Mouse (Mus musculus) forebrain, embryonic 12.5 days (tissue): ENCODE measurements around the gene Hsdl2. TPM values are rescaled to one million over a fixed set of nuclear protein-coding genes. Genes with fewer than 3 reads are reported as not detected.
"Not testable (repeated sequence)": the region's sequence is repeated elsewhere in the genome, so short reads cannot be mapped to it uniquely, and the experiment has no call there.

Source experiments
- ATAC-seq: fragments of 200-750 bp; cut with Nextera tagmentation; 2 replicates; pipeline ENCODE4 v1.8.0; 2017; ENCODE audit warnings: moderate TSS enrichment; ENCODE audit not compliant: low FRiP score
- H3K27ac ChIP-seq: fragments of 300-500 bp; sonication (generic); 2 replicates; pipeline ENCODE4 v1.5.1; 2016; ENCODE audit warnings: mild to moderate bottlenecking
- H3K27me3 ChIP-seq: fragments of 300-500 bp; sonication (generic); 2 replicates; pipeline ENCODE4 v1.6.1; 2016; ENCODE audit warnings: mild to moderate bottlenecking
- H3K36me3 ChIP-seq: fragments of 300-500 bp; sonication (generic); replicated peaks from 2 replicates; pipeline ENCODE4 v1.6.1; 2016; ENCODE audit warnings: mild to moderate bottlenecking
- H3K4me1 ChIP-seq: fragments of 300-500 bp; sonication (generic); 2 replicates; pipeline ENCODE4 v1.6.1; 2016
- H3K4me2 ChIP-seq: fragments of 300-500 bp; sonication (generic); 2 replicates; pipeline ENCODE4 v1.6.1; 2016; ENCODE audit warnings: mild to moderate bottlenecking, moderate library complexity
- H3K4me3 ChIP-seq: fragments of 300-500 bp; sonication (generic); replicated peaks from 2 replicates; pipeline ENCODE4 v1.5.1; 2016; ENCODE audit warnings: mild to moderate bottlenecking
- H3K9ac ChIP-seq: fragments of 300-500 bp; sonication (generic); 2 replicates; pipeline ENCODE4 v1.6.1; 2016; ENCODE audit warnings: mild to moderate bottlenecking
- H3K9me3 ChIP-seq: fragments of 300-500 bp; sonication (generic); 2 replicates; pipeline ENCODE4 v1.6.1; 2016
- WGBS: fragments of 180-500 bp; shearing (Covaris S2); methylation state at CpG from one replicate; pipeline ENCODE4 v1.1.7; 2016; 5-methylcytosine and 5-hydroxymethylcytosine counted together
- polyA plus RNA-seq: library from polyadenylated mRNA; unstranded; fragments of >200 nt; fragmentation: Nextera tagmentation; extraction: Ambion mirVana; gene quantifications from 2 replicates; pipeline ENCODE4 v1.2.1, GENCODE M21; 2016

The Hsdl2 gene
- polyA plus RNA-seq, 1 experiment from 2014 or later = 28.1 TPM

- no peaks in the 10 kb centered on the region for H3K36me3 ChIP-seq
- peaks cover 7% of the 10 kb centered on the region; the same call in 1 of the 2 replicates for H3K4me1 ChIP-seq
- H3K27me3 ChIP-seq = 0 out of 2 replicates have a peak, but pooled peaks cover 3% of the 10 kb centered on the region
- ATAC-seq = no peak
- no peaks in the 10 kb centered on the region for H3K9me3 ChIP-seq
- WGBS = 17% methylated on average over 11 of the region's 11 CpGs
- H3K4me2 ChIP-seq = peak overlapping the region; percentile 71
- H3K4me3 ChIP-seq = peak overlapping the region; percentile 82
- no peak overlapping the region; the same call in 1 of the 2 replicates for H3K27ac ChIP-seq
- peak overlapping the region; percentile 59; the same call in 1 of the 2 replicates for H3K9ac ChIP-seq
These were observed 31.3 kb upstream of the Hsdl2 start for GRCm38 (mm10) chr4:59549977-59550560.

DNA sequence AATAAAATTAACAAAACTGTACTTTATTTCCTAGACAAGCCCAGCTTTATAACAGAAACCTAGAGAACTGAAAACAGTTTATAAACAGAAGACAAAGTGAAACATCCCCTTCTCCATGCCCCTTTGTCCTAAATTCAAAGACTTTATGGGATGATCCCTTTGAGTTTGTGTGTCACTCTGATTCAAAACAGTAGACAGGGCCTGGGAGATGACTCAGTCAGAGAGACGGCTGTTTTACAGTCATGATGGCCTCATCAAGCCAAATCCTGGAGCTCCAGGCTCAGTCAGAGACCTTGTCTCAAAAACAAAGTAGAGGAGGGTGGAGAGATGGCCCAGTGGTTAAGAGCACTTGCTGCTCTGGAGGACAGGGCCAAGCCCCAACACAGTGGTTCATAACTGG is 29.5 kb upstream of the Hsdl2 start:
- Histone ChIP-seq H3K4me3 (no peak overlapping the region), H3K27ac (no peak overlapping the region), H3K27me3 (0 out of 2 replicates have a peak, but pooled peaks cover 3% of the 10 kb centered on the region), H3K4me1 (peaks cover 7% of the 10 kb centered on the region; the same call in 1 of the 2 replicates), H3K4me2 (no peak overlapping the region), H3K36me3 (no peaks in the 10 kb centered on the region), H3K9me3 (no peaks in the 10 kb centered on the region), H3K9ac (no peak overlapping the region)
- WGBS = 87% methylated on average over 1 of the region's 1 CpGs
- ATAC-seq = no peak

GRCm38 (mm10) chr4:59552835-59553234 is 28.5 kb upstream of the Hsdl2 start:
- 89% methylated on average over 5 of the region's 5 CpGs for WGBS
- H3K27me3 ChIP-seq = 0 out of 2 replicates have a peak, but pooled peaks cover 3% of the 10 kb centered on the region
- no peak overlapping the region for H3K9ac ChIP-seq
- H3K4me1 ChIP-seq = peaks cover 4% of the 10 kb centered on the region; the same call in 1 of the 2 replicates
- ATAC-seq = no peak
- no peak overlapping the region for H3K4me3 ChIP-seq
- no peak overlapping the region for H3K27ac ChIP-seq
- no peaks in the 10 kb centered on the region for H3K9me3 ChIP-seq
- no peaks in the 10 kb centered on the region for H3K36me3 ChIP-seq
- H3K4me2 ChIP-seq = no peak overlapping the region

- H3K36me3 ChIP-seq = no peaks in the 10 kb centered on the region
- no peak overlapping the region for H3K4me2 ChIP-seq
- peaks cover 4% of the 10 kb centered on the region; the same call in 1 of the 2 replicates for H3K4me1 ChIP-seq
- H3K27me3 ChIP-seq = 0 out of 2 replicates have a peak, but pooled peaks cover 3% of the 10 kb centered on the region
- no peak overlapping the region for H3K27ac ChIP-seq
- ATAC-seq = no peak
- H3K9ac ChIP-seq = no peak overlapping the region
- H3K4me3 ChIP-seq = no peak overlapping the region
- WGBS = 84% methylated on average over 3 of the region's 3 CpGs
- H3K9me3 ChIP-seq = no peaks in the 10 kb centered on the region
These were observed 27.8 kb upstream of the Hsdl2 start for GRCm38 (mm10) chr4:59553576-59553975.

- Histone ChIP-seq H3K4me2 (no peak overlapping the region), H3K4me1 (no peaks in the 10 kb centered on the region), H3K9me3 (no peaks in the 10 kb centered on the region), H3K27ac (no peak overlapping the region), H3K4me3 (no peak overlapping the region), H3K9ac (no peak overlapping the region), H3K36me3 (no peaks in the 10 kb centered on the region), H3K27me3 (0 out of 2 replicates have a peak, but pooled peaks cover 3% of the 10 kb centered on the region)
- ATAC-seq = no peak
These were observed 26.2 kb upstream of the Hsdl2 start for GRCm38 (mm10) chr4:59555177-59555576.

DNA sequence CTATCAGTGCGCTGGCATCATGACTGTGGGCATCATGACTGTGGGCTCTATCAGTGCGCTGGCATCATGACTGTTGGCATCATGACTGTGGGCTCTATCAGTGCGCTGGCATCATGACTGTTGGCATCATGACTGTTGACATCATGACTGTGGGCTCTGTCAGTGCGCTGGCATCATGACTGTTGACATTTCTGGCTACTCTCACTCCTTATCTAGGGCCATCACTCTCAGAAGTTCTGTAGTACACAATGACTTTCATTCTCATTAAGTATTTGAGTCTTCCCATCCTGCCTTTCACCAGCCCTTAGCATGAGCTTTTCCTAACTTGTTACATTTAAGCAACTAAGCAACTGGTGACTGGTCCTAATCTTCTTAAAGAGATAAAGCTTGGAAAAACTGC is 24.0 kb upstream of the Hsdl2 start:
- H3K4me3 ChIP-seq, H3K9me3 ChIP-seq, H3K4me1 ChIP-seq, ATAC-seq, H3K36me3 ChIP-seq, H3K9ac ChIP-seq, H3K4me2 ChIP-seq, H3K27ac ChIP-seq, H3K27me3 ChIP-seq: not testable (repeated sequence)
- 95% methylated on average over 4 of the region's 4 CpGs for WGBS

DNA sequence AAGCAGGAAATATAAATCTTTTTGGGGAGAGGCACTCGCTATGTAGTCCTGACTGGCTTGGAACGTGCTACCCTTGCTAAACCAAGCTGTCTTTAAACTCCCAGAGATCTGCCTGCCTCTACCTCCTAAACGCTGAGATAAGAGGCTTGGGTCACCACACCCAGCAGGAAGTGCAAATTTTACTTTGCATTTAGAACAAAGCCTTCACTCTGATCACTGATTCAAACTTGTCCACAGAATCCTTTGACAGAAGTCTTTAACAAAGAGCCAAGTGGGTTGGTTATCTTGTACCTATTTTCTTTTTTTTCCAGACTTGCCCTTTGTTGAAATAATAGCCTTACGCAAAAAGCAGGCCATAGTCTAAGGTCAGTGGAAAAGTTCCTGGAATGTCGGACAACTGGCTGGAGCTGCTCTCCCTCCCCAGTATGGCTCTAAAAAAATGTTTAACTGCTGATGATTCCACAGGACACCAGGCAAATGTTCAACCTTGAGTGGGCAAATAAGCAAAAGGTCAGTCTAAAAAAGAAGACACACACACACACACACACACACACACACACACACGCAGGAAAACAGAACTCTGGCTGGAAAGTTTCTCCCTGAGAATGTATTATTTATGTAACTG is 23.2 kb upstream of the Hsdl2 start:
- Histone ChIP-seq H3K9ac (no peak overlapping the region), H3K27ac (no peak overlapping the region), H3K4me2 (no peak overlapping the region), H3K27me3 (no peaks in the 10 kb centered on the region), H3K4me3 (no peak overlapping the region), H3K4me1 (no peaks in the 10 kb centered on the region), H3K9me3 (no peaks in the 10 kb centered on the region), H3K36me3 (no peaks in the 10 kb centered on the region)
- 75% methylated on average over 6 of the region's 6 CpGs for WGBS
- ATAC-seq = no peak

GRCm38 (mm10) chr4:59560141-59560540 is 21.2 kb upstream of the Hsdl2 start:
- no peak for ATAC-seq

DNA sequence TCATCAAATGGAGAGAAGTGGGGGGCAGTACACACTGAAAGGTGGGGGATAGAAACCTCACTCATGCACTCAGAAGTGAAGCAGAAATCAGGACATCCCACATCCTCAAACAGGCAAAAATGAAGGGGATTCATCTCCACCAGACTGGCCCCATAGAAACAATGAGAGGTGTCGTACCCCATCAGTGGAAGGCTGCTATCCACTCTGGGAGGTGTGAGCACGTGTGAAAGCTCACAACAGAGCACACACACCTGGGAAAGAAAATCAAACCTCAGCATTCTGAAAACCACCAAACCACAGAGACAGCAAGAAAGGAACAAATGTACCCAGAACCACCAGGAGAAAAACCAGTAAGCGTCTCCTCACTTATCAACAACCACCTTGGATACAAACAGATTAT is 17.2 kb upstream of the Hsdl2 start:
- H3K36me3 ChIP-seq = no peaks in the 10 kb centered on the region
- no peaks in the 10 kb centered on the region for H3K9me3 ChIP-seq
- H3K4me2 ChIP-seq = no peak overlapping the region
- no peaks in the 10 kb centered on the region for H3K27me3 ChIP-seq
- no peak for ATAC-seq
- H3K4me1 ChIP-seq = no peaks in the 10 kb centered on the region
- 81% methylated on average over 3 of the region's 3 CpGs for WGBS
- no peak overlapping the region for H3K9ac ChIP-seq
- no peak overlapping the region for H3K27ac ChIP-seq
- no peak overlapping the region for H3K4me3 ChIP-seq

More at GRCm38 (mm10) chr4:59560141-59560540, 21.2 kb upstream of the Hsdl2 start:
- no peaks in the 10 kb centered on the region for H3K27me3 ChIP-seq
- no peak overlapping the region for H3K9ac ChIP-seq
- 98% methylated on average over 6 of the region's 6 CpGs for WGBS
- no peaks in the 10 kb centered on the region for H3K36me3 ChIP-seq
- H3K4me3 ChIP-seq = no peak overlapping the region
- H3K9me3 ChIP-seq = no peaks in the 10 kb centered on the region
- no peaks in the 10 kb centered on the region for H3K4me1 ChIP-seq
- H3K27ac ChIP-seq = no peak overlapping the region
- no peak overlapping the region for H3K4me2 ChIP-seq

- ATAC-seq = no peak
- no peaks in the 10 kb centered on the region for H3K9me3 ChIP-seq
- H3K27me3 ChIP-seq = no peaks in the 10 kb centered on the region
- H3K4me1 ChIP-seq = no peaks in the 10 kb centered on the region
- no peaks in the 10 kb centered on the region for H3K36me3 ChIP-seq
- WGBS = 82% methylated on average over 8 of the region's 8 CpGs
- no peak overlapping the region for H3K4me3 ChIP-seq
- H3K4me2 ChIP-seq = no peak overlapping the region
- no peak overlapping the region for H3K27ac ChIP-seq
- no peak overlapping the region for H3K9ac ChIP-seq
These were observed 15.7 kb upstream of the Hsdl2 start for GRCm38 (mm10) chr4:59565571-59566188.

DNA sequence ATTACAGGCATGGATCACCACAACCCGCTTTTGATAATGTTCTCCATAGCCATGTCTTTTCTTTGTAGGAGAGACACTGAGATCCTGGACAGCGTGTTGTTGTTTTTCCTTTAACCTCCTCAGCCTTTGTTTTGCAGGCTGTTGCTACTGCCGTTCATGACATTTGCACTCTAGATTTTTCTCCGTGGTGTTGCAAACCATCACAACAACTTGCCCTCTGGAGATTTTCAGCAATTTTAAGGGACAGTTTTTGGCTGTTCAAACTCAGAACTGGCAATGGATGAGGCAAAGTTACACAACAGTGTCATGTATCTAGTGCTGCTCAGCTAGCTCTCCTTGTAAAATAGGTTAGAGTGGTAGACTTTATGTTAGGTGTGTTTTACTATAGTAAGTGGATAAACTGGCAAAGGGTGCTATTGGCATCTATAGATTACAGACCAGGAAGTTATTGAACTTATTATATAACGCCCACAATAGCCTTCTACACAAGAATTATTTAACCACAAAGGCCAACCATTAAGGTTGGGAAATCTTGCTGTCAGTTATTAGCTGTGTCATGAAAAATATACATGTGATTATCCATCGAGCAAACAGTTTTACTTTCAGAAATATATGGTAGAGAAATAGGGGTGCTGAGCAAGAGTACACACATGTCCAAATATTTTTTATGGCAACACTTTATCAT is 13.6 kb upstream of the Hsdl2 start:
- ATAC-seq = no peak
- Histone ChIP-seq H3K36me3 (no peaks in the 10 kb centered on the region), H3K27ac (no peak overlapping the region), H3K9ac (no peak overlapping the region), H3K27me3 (no peaks in the 10 kb centered on the region), H3K4me2 (no peak overlapping the region), H3K4me1 (no peaks in the 10 kb centered on the region), H3K4me3 (no peak overlapping the region), H3K9me3 (no peaks in the 10 kb centered on the region)
- WGBS = 84% methylated on average over 6 of the region's 6 CpGs

DNA sequence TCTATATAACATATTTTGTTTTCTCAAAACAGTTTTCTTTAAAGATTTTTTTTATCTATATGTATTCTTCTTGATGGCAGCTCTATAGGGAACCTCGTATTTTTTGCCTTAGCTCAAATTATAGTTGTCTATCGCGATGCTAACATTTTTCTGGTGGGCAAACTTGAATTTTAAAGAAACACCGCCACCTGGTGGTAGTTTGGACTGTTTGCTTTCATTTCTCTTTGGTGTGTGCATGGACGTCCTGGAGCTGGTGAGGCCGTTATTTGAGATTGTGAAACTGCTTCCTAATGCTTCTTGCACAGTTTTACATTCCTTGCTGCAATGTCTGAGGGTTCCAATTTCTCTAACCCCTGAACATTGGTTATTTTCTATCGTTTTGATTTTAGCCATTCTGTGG is 11.8 kb upstream of the Hsdl2 start:
- no peaks in the 10 kb centered on the region for H3K27me3 ChIP-seq
- H3K9me3 ChIP-seq = no peaks in the 10 kb centered on the region
- no peak overlapping the region for H3K9ac ChIP-seq
- WGBS = 6% methylated on average over 7 of the region's 7 CpGs
- no peak overlapping the region for H3K4me2 ChIP-seq
- no peaks in the 10 kb centered on the region for H3K36me3 ChIP-seq
- no peak overlapping the region for H3K4me3 ChIP-seq
- peak; percentile 51; the same call in 1 of the 2 replicates for ATAC-seq
- H3K27ac ChIP-seq = no peak overlapping the region
- no peaks in the 10 kb centered on the region for H3K4me1 ChIP-seq
